Mouse (Mus musculus): ENCODE measurements at regions not wholly inside any gene's neighbourhood (a gene's known extent, or its start where the extent isn't known, plus 50 kb on each side); places are given as distances from the start of the nearest gene placed in this dataset.

DNA sequence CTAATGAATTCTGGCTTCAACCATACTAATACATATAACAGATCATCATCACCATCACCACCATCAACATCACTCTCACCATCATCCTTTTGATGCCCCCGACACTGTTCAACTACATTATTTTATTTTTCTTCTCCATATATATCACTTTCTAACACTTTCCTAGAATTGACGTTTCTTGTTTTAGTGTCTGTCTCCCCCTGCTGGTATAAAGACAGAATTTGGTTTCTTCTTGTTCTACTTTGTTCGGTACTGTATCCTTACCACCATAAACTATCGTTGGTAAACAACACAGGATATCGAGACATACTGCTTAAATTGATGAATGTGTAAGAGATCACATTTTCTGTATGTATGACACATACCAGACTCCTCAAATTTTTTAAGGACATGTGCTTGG lies 92.5 kb upstream of the Tab3 start:
- no peak for DNase-seq

DNA sequence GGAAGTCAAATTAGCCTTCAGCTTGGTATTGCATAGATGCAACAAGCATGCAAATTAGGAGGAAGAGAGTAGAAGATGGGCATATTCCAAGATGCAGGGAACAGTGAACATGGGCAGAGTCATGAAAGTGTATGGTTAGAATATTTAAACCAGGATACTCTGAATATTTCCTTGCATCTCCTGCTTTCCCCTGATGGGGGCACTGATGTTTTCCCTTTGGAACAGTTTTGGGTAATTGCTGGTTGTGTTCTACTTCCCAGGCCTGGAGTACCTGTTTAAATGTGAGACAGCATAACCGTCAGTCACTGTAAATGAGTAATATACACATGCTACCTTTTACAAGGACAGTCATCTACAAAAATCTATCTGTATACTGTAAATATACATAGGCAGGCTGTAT lies 76.9 kb upstream of the Tab3 start:
- DNase-seq: peak; percentile 6

Data from adrenal gland, adult 2 months (tissue).